Mouse (Mus musculus): ENCODE measurements around the gene Slc22a5.
"Not testable (repeated sequence)": the region's sequence is repeated elsewhere in the genome, so short reads cannot be mapped to it uniquely, and the experiment has no call there.

The Slc22a5 gene

DNA sequence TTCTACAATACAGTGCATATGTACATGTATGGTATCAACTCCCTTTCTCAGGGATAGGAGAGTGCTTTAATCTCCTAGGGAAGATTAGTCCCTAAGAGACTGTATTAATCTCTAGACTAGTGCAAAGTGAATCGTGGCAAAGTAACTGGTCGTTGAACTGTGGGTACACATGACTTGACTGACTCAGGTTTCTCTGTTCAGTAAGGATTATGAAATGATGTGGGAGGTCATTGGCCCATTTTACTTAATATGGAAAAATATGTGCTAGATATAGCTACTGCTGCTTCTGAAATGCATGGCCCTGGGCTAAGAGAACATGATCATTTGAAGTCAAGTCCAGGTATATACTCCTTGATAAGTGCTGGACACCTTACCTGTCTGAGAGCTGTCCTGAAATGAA lies 8.2 kb downstream of the Slc22a5 start:
- DNase-seq = no peak

DNA sequence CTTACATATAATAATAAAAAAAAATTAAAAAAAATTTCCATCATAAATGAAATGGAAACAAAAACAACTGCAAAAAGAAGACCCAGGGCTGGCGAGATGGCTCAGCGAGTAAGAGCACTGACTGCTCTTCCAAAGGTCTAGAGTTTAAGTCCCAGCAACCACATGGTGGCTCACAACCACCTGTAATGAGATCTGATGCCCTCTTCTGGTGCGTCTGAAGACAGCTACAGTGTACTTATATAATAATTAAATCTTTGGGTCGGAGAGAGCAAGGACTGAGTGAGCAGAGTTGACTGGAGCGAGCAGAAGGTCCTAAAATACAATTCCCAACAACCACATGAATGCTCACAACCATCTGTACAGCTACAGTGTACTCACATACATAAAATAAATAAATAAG lies 13.4 kb downstream of the Slc22a5 start:
- DNase-seq = not testable (repeated sequence)

DNA sequence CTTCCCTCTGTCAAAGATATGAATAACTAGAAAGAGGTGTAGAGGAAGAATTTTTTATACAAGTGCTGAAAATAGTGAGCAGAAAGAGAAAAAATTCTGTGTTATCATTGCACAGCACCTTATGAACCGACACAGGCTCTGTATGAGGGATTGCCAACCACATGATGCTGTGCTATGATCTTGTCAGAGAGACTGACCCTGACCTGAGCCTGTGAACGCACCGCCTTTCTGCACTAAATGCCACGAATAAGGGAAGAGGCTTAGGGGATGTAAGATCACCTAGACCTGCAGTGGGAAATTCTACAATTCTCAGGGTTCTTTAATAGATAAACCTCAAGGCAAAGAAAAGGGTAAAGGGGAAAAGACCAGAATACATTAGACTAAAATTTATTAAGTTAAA lies 15.0 kb downstream of the Slc22a5 start:
- DNase-seq = no peak

DNA sequence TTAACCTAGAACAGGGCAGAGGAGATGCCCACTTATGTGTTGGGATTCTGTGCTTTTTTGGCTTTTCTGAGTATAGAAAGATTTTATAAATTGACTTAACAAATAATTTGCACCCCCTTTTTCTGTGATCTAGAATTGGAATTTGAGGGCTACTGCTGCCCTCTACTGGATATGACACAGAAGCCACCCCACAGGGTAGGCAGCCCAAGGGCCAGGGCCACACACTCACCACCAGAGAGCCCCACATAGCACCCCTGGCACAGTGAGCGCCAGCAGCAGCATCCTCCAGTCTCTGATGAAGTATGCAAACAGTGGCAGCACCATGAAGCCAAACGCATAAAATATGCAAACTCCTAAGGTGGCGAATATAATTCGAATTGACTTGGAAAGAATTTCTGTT lies 16.8 kb downstream of the Slc22a5 start:
- no peak for DNase-seq

DNA sequence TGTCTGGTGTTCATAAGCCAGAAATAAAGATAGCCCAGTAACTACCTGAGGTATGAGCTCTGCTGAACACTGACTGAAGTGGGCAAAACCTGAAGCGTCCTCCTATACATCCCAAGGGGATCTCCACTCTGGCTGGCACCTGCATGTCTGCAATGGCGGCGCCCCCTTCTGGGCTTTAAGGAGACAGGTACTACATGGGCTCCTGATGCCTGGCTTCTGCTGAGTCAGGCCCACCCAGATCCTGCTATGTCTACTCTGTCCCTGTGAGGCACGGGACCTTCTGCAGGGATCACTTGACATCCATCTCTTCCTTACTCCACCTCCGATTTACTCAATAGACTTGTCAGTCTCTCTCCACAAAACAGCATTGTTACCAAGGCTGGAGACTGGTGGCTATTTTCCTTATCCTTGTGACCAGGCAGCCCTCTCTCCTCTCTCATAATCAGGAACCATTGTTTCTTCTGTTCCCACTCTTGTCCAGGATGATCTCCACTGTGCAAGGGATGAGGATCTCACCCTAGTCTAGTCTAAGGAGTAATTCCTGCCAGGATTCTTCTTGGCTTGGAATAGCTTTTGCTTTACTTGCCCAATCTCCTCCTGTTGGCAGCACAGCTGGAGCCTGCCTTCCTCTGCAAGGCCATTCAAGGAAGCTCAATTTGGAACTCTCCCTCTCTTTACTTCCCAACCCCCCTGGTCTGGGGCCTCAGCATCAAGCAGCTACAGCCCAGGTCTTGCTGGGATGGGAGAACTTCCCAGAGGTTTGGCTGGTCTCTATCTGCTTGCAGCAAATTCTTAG lies 17.4 kb downstream of the Slc22a5 start:
- DNase-seq = not testable (repeated sequence)

DNA sequence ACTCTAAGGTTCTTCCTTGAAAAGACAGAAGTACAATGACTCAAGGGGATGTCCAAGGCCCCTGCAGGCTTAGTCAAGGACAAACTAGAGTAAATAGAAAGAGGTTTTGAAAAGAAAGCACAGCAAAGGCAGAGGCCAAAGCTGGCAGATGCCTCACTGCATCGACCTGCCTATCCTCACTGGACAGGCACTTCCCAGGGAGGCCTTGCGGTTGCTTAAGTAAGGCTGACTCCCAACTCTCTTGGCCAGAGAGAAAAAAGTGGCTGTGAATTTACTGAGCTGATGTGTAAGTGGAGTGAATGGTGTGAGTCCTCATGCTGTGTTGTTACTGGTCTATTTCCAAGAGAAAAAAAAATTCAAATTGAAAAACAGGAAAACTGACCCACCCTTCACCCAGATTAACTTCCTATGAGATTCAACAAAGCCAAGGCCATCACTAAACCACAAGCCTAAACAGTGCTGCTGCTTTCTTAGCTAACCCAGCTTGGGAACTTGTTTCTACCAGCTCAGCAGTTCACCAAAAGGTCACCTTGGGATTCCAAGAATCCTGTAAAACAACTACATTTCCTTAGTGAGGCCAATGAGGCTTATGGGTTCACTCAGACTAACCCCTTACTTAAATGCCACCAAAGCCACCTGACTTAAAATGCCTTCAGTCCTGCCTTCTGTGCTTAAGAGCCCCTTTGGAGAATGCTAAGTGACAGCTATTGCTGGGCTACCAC lies 19.5 kb downstream of the Slc22a5 start:
- DNase-seq = no peak

DNA sequence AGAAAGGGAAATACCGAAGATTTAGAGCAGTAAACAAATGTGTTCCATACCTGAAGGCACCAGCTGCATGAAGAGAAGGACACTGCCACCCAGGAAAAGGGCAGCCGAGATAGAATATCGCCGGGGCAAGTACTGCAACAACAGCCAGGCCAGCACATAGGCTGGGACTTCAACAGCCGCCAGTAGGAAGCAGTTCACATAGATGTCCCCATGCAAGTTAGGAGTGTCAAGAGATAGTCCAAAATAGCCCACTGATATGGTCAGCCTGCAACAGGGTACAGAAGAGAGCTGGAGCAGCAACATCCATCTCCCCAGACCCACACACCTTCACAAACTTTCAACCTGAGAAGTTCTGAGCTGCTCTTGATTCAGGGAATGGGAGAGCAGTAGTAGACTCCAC lies 22.3 kb downstream of the Slc22a5 start:
- DNase-seq = no peak

DNA sequence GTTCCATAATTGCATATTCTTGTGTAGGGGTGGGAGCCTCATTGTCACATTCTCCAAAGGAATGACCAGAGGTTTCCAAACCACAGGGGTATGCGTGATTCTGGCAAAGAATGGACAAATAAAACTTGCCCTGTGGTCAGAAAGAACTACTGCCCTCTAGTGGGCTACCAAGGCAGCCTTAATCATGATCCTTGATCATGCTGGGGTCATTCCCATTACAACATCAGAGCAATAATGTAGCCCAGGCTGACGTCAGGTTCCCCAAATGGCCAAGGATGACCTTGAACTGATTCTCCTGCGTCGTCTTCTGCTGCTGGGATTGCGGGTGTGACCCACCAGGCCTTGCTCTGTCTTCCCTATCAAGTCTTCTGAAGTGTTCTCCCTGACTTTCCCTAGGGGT lies 23.1 kb downstream of the Slc22a5 start:
- not testable (repeated sequence) for DNase-seq

DNA sequence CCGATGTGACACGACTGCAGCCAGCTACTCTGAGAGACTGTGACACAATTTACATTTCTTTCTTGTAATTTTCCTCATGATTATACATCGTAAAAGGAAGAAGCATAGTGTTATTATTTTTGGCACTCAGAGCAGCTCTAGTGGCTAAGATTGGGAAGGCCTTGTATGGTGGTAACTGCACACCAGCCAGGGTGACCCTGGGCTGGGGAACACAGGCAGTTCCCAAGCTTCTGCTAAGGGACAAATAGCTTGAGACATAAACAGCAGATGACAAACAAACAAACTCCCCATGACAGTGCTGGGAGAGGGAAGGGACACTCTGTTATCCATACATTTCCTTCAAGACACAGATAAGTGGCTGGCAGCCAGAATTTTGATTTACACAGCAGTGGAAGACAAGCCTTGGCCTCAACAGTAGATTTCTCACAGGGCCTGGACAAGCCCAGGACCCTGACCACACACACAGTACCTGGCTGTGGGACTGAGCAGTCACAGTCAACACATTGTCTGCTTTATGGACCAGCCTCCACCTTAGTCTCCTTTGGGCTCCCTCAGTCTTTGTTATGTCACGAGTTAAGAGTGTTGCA lies 26.6 kb downstream of the Slc22a5 start:
- DNase-seq = not testable (repeated sequence)

DNA sequence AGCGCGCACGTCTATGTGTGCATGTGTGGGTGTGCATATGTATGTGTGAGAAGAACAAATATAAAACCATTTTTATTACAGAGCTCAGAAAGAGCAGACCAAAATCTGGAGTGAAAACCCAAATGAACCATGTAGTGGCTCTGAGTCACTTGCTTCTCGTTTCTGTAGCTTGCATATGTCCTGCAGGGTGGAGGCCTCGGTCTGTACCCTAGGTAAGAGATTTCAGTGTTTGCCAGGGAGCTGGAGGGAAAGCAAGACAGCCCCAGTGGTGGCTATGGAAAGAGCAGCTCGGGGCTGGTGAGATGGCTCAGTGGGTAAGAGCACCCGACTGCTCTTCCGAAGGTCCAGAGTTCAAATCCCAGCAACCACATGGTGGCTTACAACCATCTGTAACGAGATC lies 30.5 kb downstream of the Slc22a5 start:
- DNase-seq = not testable (repeated sequence)

DNA sequence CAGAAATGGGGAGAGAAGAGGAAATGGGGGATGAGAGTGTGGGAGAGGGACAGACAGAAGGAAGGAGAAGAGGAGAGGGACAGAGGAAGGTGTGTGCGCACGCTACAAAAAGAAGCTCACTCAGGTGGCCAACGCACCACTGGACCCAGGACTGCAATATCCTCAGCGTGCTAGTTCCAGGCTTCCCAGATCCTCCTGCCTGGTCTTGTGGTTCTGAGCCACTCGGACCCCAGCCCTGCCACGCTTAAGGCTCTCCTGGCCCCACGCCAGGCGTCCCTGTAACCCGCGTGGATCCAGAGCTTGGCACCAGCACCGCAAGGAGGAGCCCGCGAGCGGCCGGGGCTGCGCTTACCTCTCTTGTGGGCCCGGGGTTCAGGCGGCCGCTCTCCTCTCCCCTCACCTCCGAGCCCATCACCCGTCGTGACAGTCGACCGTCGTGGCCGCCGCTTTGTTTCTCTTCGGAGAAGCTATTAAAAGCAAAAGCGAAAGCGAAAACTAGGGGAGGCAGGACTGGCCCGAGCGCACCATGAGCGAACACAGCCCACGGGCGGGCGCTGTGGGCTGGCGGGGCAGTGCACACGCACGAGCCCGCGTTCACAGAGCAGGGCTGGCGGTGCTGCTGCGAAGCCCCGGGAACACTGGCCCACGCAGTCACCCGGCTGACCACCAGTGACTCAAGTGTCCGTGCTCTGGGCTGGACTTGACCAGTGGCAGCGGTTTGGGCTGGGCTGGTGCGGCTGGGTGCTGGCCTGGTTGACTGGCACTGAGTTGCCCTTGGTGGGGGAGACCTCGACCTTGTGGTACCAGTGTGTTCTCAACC lies 32.5 kb downstream of the Slc22a5 start, which contains the start of gene Gm12216:
Gm12216 (minus strand) TSS at position 496 of the 820 bp plus-strand sequence.
- DNase-seq = not testable (repeated sequence)

GRCm38 (mm10) chr11:53858058-53858760 lies 33.3 kb downstream of the Slc22a5 start:
- no peak for DNase-seq

DNA sequence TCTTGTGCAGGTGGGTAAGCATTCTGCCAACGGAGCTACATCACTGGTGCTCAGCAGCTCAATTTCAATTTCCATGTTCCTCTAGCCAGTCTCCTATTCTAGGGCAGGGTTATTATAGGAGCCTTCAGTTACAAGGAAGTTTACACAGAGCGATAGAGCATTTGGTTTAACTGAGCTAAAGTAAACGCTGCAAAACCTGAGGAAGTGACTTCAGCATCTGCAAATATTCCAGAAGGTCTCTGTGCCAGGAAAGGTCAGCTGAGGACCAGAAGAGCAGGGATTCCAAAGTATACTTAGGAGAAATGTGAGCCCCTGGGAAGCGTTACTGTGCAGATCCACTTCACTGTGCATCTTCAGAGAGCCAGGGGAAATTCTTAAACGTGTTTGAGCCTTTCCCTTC lies 37.8 kb downstream of the Slc22a5 start:
- no peak for DNase-seq

DNA sequence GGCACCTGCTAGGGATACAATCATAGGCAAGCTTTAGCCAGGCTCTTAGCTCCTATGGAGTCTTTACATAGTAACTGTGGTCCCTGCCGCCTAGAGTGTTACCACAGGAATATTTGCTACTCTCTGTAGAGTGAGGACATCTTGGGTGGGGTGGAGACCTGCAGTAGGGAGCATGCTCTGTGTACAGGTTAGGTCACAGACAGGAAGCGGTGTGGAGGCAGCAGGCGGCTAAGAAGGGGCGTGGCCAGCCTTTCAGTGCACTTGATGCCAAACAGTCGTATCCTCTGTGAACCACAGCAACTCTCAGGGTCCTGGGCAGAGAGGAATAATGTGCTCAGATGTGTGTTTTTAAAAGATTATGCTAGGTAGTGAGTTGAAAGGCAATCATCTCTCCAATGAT lies 39.7 kb downstream of the Slc22a5 start:
- no peak for DNase-seq

- DNase-seq = peak; percentile 72
Measured at GRCm38 (mm10) chr11:53849588-53850320, 41.7 kb downstream of the Slc22a5 start.

DNA sequence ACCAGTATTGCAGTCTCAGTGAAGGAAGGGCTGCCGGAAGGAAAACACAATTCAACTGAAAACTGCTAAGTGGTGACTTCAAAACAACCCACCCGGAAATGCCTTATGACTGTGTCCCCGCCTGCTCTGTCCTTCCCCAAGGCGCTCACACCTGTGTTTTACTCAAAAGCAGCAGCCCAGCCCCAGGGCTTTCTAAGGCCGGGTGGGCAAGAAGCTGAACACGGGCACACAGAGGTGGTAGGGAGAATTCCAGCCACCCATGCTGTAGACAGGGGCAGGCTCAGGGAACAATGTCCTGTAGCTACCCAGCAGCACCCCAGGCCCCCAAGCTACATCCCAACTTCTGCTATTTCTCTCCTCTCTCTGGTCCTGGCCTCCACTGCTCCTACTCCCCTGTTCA lies 45.8 kb downstream of the Slc22a5 start:
- DNase-seq = no peak

- peak; percentile 56 for DNase-seq
Measured at GRCm38 (mm10) chr11:53843106-53843505, 48.4 kb downstream of the Slc22a5 start.

GRCm38 (mm10) chr11:53842161-53842581 lies 49.3 kb downstream of the Slc22a5 start:
- DNase-seq = peak; percentile 72

- DNase-seq = peak; percentile 34
Measured at GRCm38 (mm10) chr11:53841514-53841913, 49.9 kb downstream of the Slc22a5 start.

GRCm38 (mm10) chr11:53839663-53840642 lies 51.5 kb downstream of the Slc22a5 start:
- DNase-seq = no peak
